Mouse (Mus musculus) spleen, postnatal 4 days (tissue): ENCODE data around the gene Nfs1.
"Not testable (repeated sequence)": the region's sequence is repeated elsewhere in the genome, so short reads cannot be mapped to it uniquely, and the experiment has no call there.

Experiments used
- DNase-seq, 2 experiments: peaks; one replicate each; pipeline ENCODE4 v3.0.0; 2022; ENCODE audit warnings: low spot score in 2 of 2

Nfs1 gene

DNA sequence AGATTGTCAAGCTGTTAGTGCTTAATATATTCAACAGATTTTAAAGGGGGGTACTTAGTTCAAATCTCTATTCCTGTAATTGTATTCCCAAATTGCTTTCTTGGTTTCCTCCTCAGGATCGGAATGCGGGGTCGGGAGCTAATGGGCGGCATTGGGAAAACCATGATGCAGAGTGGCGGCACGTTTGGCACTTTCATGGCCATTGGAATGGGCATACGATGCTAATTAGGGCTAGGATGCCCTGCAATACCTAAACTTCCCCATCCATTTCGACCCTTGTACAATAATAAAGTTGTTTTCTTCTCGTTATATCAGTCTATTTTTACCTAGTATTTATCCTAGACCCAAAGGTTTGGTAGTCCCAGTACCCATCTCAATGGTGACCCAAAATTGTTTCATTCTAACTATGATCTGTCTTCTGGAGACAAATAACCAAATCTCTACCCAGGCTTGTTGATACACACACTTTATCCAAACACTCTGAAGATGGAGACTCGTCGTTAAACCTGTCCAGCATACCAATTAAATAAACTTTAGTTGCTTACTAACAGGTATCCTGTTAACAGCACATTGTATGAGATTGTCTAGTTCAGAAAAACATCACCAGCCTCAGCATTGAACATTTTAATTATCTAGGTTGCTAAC lies 1.6 kb upstream of the Nfs1 start:
- no peak for DNase-seq

DNA sequence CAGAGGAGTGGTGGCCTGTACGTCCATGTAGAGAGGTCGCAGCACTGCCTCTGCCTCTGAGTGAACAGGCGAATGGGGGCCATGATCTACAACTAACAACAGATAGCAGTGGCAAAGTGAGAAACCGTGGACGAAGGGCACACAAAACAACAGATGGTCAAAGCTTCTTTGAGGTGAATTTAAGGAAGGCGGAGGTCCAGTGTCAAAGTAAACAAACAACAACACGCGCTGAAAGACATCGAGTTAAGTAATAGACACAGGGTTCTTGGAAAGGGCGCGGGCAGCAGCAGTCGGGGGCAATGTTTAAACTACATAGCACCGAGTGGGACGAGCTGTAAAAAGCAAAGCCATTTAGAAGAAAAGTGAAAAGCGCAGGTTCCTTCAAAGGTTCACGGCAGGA lies 619 bp downstream of the Nfs1 start:
- DNase-seq, result no peak

DNA sequence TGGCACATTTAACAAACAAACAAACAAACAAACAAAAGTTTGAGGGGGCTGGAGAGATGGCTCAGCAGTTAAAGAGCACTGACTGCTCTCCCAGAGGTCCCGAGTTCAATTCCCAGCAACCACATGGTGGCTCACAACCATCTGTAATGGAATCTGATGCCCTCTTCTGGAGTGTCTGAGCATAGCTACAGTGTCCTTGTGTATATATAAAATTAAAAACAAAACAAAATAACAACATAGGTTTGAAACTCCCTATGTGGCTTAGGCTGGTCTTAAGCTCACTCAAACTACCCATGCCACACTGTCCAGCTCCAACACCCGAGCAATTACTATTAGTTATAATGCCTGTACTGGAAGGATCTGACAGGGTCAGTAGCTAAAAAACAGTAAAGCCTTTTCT lies 1.2 kb downstream of the Nfs1 start:
- DNase-seq, result no peak

DNA sequence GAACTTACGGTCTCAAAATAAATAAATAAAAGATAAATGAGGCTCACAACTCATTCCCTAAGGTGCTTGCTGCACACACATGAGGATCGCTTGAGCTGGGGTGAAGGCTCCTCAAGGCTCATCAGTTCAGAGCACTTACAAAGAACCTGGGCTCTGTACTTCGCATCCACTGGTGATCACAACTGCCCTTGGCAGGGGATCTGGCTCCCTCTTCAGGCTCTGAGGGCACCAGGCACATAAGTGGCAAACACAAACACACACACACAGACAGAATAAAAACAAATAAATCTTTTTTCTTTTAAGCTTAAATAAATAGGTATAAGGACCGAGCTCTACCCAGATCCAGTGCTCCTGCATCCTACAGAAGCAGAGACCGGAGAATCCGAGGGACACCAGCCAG lies 8.3 kb downstream of the Nfs1 start:
- no peak for DNase-seq

DNA sequence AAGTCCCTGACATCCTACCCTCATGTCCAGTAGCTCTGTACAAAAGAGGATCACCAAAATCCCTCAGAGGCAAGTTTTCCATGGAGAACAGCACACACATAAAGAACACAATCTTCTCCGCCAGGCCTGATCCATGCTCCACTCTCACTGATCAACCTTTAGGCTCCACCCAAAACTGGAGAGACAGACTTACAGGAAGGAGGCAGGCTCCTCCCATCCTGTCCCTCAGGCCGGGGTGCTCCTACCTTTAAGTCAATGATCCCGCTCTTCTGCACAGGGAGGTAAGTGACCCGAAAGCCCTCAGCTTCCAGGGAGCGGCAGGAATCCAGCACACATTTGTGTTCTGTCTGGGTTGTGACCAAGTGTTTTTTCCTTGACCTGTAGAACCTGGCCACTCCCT lies 9.8 kb downstream of the Nfs1 start:
- DNase-seq, result no peak

DNA sequence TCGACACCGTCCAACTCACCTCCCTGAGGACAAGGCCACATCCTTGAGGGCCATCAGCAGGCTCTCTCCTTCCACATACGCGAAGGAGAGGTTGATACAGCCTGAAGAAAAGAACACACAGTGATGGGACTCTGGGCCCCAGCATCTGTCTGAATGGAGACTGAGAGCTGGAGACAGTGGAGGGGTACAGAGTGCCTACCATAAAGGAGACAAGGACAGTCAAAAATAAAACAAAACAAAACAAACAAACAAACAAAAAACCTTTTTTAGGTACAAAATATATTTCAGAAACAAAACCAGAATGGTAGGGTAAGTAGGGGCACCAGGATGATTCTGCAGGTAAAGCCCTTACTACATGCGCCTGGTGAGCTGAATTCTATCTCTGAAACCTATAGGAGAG lies 17.0 kb downstream of the Nfs1 start, which contains the start of gene Gm28036:
TSS of gene Gm28036 (minus strand) at position 101 of the 400 bp plus-strand sequence.
- no peak for DNase-seq

DNA sequence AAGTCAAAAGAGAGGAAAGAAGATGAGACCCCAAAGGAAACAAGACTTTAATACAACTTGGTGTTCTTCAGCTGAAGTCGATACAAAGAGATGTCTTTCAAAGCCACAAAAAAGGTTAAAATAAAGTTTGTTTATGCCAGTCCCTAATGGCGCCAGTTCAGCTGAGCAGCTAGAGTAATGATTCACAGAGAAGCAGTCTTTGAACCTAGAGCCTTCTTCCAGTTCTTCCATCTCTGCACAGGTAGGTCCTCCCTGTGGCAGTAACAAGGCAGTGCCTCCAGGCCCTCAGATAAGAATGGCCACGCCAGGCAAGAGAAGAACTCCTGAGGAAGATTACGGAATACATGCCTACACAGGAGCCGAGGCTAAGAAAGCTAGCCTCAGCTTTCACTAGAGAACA lies 20.3 kb downstream of the Nfs1 start:
- DNase-seq, result no peak

DNA sequence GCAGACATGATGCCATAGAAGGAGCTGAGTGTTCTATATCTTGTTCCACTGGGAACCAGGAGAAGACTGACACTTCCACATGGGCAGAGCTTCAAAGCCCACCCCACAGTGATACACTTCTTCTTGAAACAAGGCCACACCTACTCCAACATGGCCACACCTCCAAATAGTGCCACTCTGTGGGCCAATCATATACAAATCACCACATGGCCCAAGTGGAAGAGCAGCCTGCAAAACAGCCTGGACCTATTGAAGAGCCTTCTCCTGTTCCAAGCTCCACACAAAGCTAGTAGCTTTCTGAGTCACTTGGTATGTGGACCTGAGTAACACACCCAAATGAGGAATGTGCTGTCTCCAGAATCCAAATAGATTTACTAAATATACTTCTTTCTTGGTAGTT lies 24.4 kb downstream of the Nfs1 start:
- no peak for DNase-seq

DNA sequence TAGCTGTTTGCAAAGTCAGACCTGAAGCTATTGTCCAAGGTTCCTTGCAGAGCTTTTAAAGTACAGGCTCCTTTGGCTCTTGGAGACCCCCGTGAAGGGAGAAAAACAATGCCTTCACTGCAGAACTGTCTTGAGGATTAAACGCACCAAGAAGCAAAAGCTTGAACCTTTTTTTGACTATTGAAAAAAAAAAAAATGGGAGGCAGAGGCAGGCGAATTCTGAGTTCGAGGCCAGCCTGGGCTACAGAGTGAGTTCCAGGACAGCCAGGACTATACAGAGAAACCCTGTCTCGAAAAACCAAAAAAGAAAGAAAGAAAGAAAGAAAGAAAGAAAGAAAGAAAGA lies 31.9 kb downstream of the Nfs1 start:
- DNase-seq, result not testable (repeated sequence)

DNA sequence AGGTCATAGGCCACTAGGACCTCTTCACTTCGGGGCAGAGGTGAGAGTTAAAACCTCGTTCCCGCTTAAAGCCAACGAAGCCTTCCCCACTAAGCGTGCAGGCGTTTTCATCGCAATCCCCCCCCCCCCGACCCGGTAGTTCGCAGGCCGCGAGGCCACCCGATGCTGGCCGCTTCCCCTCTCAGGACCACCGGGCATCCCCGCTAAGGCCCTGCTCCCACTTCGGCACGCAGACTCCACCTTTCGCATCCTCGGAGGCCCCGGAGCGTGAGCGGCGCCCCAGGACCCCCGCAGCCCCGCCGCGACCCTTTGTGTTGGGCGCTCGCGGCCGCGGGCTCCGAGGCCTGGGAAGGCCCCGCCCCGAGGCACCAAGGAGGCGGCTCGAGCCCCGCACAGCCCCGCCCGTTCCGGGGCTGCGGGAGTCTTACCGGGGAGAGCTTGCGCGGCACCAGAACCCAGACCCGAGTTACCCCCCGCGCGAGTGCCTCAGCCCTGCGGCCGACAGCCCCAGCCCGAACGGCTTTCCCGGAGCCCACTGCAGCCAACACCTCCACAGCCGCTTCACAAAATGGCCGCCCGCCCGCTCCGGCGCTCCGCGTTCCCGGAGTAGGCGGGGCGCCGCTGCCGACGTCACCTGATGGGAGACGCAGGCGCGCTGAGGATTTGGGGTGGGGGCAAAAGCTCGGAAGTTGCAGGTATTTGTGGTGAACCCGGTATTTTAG lies 32.5 kb downstream of the Nfs1 start, which contains the start of the genes Cpne1 and Rbm12:
TSS of gene Cpne1 (minus strand) at position 608 of the 722 bp plus-strand sequence.
TSS of gene Rbm12 (minus strand) at position 621 of the 722 bp plus-strand sequence.
- peak; percentile 90 to 95 for DNase-seq

DNA sequence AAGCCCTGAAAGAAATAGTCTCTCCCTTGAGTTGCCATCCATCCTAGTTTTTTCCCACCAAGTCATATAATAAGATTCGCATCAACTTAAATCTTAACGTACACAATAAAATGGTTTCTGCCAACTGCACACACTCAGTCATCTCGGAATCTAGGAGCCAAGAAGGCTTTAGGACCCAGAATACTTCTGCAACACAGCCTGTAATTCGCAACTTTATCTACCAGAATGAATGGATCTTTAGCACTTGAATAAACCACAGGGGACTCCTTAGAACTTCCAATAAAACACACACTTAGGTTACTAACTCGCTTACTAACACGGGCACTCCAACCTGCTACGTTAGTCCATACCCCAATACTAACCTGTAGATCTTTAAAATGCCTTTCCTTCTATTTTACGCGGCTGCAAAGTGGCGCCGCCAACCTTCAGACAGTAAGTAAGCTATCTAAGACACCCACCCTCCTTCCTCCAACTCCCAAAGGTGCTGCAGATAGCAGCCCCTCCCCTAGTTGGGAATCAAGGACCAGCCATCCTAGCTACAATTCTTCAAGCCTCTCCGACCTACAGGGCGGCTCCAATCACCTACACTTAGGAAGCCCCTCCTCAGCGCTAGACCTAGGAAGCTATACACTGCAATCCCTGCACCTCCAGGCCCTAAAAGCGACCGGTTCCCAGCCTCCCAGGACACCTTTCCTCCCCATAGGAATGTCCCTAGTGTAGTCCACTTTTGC lies 33.2 kb downstream of the Nfs1 start:
- DNase-seq, result peak in 1 of 2 experiments; percentile 60

DNA sequence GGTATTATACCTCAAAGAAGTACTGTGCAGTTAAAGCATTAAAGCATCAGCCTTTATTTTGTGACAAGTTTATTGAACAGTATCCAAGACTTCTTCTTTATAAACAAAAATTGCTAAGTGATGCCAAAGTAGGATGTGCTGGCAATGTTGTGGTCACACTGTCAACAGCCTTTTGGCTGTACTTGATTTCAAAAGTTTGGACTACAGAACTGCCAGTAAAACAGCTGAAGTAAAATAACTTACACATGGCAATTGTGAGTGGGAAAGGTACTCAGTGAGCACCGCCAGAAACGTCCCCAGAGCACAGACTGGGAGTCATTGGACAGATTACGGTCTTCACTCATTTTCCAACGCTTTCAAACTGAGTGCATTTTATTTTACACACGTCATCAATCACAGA lies 52.1 kb downstream of the Nfs1 start:
- DNase-seq, result no peak

DNA sequence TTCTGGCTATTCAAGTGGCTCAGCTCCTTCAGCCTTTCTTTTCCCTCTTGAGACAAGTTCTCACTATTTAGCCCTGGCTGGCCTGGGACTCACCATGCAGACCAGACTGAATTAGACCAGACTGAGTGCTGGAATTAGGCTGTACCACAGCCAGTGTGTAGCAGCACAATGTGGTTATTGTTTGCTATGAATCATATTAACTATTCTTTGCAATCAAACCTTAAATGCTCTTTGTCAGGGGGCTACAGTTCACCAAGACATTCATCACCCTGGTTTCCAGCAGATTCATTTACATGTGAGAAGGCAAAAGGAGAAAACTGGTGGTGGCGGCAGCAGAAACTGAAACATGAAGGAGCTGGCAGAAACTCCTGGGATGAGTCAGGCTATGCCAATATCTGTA lies 54.2 kb downstream of the Nfs1 start:
- no peak for DNase-seq

DNA sequence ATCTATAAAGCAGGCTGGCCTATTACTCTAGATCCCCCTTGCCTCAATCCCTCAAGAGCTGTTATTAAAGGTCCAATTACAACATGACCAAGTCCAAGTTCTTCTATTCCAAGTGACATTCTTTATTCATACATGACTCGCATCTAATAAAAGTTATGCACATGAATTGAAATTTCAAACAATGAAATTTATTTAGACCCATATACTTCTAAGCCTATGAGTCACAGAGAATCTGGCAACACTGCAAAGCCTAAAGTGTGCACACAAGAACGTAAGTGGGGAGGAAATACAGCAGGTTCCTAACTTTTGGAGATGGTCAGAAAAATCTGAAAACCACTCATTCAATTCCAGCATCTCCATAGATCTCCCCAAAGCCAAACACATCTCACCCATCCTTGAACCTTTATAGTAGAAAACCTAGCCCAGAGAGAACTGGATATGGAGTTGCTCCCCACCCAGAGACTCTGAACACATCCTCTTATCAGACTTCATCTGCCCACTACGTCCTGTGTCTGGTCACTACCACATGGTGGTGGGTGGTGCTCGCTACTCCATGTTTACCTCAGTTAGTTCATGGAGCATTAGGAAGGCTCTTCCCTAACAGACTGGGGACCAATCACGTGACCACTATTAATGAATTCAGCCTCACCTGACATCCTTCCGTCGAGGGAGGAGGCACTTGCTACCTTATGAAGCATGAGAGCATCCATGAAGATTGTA lies 56.4 kb downstream of the Nfs1 start:
- no peak for DNase-seq

DNA sequence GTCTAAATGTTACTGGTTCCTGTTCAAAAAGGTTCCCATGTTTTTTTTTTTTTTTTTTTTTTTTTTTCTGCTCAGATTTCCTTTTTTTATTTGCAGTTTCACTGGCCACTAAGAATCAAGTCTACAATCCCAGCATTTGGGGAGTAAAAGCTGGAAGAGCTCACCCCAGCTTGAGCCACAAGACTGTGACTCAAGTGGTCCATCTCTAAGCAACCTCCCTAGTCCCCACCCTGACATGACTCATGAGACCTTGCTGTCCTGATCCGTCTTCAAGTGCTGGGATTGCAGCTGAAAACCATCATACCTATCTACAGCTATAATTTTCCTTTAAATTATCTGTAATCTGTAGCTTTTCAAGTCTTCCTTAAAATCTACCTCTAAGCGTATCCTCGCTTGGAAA lies 59.4 kb downstream of the Nfs1 start:
- DNase-seq, result no peak

DNA sequence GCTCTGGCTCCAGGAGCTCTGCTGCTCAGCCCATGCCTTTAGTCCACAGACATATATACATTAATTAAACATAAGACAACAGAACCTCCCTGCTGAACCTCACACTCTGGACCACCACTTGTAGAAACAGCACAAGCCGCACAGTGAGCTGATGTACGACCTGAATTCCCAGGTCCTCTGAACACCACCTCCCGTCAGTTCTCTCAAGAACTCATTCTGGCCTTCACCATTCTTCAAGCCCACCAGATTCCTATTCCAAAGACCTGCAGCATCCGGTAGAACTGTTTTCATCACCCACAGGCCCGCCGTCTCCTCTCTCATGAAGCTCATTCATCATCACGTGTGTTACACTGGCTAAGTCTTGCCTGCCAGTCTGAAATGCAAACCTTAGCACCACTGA lies 63.6 kb downstream of the Nfs1 start:
- no peak for DNase-seq

DNA sequence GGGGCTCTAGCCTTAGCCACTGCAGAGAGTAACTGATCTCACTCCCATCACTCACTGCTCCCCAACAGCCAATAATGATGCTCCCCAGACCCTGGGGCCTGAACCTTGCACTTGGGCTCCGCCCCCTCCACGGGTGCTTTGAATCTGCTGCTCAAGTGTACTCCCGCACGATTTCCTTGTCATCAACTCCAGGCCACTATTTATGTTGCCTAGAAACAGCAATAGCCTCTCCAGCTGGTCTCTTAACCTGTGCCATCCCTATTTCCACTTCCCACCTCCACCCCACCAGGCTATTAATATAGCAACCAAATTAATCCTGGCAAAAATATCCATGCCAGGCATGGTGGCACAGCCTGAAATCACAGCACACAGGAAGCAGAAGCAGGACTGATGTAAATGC lies 64.3 kb downstream of the Nfs1 start:
- no peak for DNase-seq

DNA sequence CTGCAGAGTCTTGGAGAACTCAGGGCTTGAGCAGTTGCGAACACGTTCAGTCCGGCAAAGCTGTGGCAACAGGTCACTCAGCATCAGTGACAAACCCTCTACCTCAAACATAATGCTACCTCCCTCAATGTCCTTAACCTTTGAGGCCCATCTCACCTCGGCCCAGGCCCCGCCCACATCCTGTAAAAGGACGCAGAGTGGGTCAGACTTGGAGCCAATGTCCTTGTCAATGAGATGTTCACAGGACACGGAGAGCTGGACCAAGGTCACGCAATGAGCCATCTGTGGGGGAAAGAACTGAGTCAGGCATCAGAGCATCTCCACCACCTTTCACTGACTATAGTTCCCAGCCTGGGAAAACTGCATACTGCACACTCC lies 64.8 kb downstream of the Nfs1 start:
- no peak for DNase-seq

DNA sequence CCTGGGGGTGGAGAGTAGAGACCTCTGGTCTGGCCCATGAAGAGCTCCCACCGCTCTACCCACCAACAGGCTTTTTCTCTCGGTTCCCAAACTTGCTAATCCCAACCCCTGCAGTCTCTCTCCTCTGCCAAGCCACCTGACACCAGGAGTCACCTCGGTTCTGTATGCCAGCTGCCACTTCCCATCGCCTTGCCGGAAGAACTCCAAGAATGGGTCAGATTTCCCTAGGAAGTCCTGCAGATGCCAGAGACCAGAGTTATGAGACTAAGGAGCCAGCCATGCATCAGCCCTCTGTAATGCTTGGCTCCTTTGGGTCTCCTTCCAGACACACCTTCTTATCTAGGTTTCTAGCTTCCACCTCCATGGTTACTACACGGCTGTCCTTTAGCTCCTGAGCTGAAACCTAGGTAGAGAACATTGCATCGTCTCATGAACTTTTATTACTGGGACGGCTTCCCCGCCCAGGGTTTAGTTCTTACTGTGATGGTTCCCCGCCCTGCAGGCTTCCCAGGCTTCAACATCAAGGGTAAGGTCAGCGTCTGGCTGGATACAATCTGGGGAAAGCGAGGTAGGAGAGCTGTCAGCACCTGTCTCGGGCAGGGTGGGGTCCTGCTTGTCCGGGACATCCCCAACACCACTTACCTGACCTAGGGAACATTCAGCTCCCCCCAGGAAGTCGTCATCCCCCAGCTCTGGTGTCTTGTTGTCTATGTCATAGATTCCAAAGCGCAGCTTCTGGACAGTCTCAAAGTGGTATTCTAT lies 65.4 kb downstream of the Nfs1 start:
- DNase-seq, result no peak

DNA sequence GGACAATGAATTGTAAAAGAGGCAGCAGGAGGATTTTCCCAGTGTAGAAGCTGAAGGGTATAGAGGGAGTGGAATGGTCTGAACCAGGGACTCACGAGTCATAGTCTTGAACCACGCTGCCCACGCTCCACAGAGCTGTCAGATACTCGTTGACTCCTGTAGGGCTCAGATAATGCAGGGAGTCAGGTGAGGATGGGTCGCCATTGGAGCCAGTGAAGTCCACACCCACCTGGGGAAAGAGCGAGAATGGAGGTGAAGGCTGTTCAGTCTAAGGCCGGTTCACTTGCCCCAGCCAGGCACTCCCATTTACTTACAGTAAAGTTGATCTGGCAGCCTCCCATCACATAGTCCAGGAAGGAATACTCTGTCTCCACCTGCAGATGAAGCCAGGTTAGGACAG lies 66.5 kb downstream of the Nfs1 start:
- no peak for DNase-seq

DNA sequence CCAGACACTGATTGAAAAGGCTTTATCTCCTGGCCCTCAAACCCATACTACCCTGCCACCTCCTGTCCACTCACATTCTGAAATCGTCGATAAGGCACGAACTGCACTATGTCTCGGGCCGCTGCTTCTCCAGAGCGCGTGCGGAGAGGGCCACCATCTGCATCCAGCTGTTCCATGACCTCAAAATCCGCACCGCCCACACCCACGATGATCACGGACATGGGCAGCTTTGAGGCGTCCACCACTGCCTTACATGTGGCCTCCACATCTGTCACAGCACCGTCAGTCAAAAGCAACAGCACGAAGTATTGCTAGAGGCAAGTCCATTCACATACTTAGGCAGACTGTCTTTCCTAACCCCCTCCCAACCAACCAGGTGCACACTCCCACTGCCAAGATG lies 70.3 kb downstream of the Nfs1 start:
- DNase-seq, result no peak
